Mouse (Mus musculus): ENCODE results near the gene Sh2d1a. TPM values are rescaled to one million over a fixed set of nuclear protein-coding genes. Genes with fewer than 3 reads are reported as not detected.

Gene Sh2d1a
- polyA plus RNA-seq, 1 experiment from 2014 or later = 0.25 TPM

DNA sequence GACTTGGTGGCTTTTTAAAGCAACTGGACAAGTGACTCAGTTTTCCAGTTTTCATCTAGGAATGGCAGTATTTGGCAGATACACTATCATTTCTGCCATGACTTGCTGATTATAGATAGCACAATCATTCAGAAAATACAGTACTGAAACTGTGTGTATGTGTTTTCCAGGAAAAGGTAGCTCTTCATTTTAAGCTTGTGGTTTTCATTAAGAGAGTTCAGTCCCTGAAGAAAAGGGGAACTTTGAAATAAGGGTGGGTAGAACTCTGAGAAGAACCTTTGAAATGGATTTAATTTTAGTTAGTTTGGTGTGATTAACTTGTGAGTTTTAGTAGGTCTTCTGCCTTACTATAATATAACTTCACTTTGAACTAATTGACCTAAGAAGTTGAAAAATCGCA, 42.8 kb downstream of the Sh2d1a start:
- H3K4me3 ChIP-seq (ENCODE audit: low read depth, low read length) = no peak overlapping the region
- 89% methylated on average over 1 of the region's 1 CpGs for WGBS
- no peaks in the 10 kb centered on the region for H3K4me1 ChIP-seq (replicated peaks; ENCODE audit: control insufficient read depth, insufficient read depth)
- H3K27ac ChIP-seq (replicated peaks) = no peak overlapping the region
- no peak for ATAC-seq (ENCODE audit: low FRiP score, low TSS enrichment)
- no peak overlapping the region for H3K9ac ChIP-seq (ENCODE audit: low read length)
- H3K4me2 ChIP-seq (replicated peaks; ENCODE audit: low read depth) = no peak overlapping the region
- no peaks in the 10 kb centered on the region for H3K9me3 ChIP-seq (ENCODE audit: control insufficient read depth, low read length)
- H3K36me3 ChIP-seq (ENCODE audit: control insufficient read depth, insufficient read depth, low read length) = no peaks in the 10 kb centered on the region
- no peak for TF ChIP-seq EP300 (optimal IDR thresholded peaks at IDR 0.05)
- no peak for TF ChIP-seq CTCF (IDR thresholded peaks at IDR 0.05; ENCODE audit: low read depth)
- DNase-seq (ENCODE audit: low spot score) = no peak
- H3K27me3 ChIP-seq (ENCODE audit: control insufficient read depth, insufficient read depth, low read length) = no peaks in the 10 kb centered on the region

DNA sequence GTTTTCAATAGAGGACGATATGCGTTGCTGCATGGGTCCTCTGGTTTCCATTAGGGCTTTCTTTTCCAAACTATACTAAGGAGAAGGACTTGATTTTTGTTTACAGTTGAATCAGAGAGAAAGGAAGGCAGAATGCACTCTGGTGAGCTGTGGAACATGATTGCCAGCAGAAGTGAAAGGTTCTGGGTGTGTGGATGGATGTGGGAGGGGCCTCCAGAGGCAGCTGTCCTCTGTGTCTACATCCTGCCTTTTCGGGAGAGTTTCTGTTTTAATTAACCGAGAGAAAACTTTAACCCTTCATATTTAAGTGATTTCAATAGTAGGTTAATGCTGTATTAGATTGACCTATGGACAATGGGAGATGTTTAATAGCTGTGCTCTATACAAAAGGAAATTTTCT, 46.3 kb downstream of the Sh2d1a start:
- no peak overlapping the region for H3K9ac ChIP-seq (ENCODE audit: low read length)
- no peaks in the 10 kb centered on the region for H3K9me3 ChIP-seq (ENCODE audit: control insufficient read depth, low read length)
- WGBS = 61% methylated on average over 4 of the region's 4 CpGs
- TF ChIP-seq EP300 (optimal IDR thresholded peaks at IDR 0.05) = no peak
- H3K4me1 ChIP-seq (replicated peaks; ENCODE audit: control insufficient read depth, insufficient read depth) = no peaks in the 10 kb centered on the region
- H3K27ac ChIP-seq (replicated peaks) = no peak overlapping the region
- no peak for ATAC-seq (ENCODE audit: low FRiP score, low TSS enrichment)
- no peak for DNase-seq (ENCODE audit: low spot score)
- no peak overlapping the region for H3K4me3 ChIP-seq (ENCODE audit: low read depth, low read length)
- no peaks in the 10 kb centered on the region for H3K36me3 ChIP-seq (ENCODE audit: control insufficient read depth, insufficient read depth, low read length)
- H3K27me3 ChIP-seq (ENCODE audit: control insufficient read depth, insufficient read depth, low read length) = no peaks in the 10 kb centered on the region
- no peak overlapping the region for H3K4me2 ChIP-seq (replicated peaks; ENCODE audit: low read depth)

DNA sequence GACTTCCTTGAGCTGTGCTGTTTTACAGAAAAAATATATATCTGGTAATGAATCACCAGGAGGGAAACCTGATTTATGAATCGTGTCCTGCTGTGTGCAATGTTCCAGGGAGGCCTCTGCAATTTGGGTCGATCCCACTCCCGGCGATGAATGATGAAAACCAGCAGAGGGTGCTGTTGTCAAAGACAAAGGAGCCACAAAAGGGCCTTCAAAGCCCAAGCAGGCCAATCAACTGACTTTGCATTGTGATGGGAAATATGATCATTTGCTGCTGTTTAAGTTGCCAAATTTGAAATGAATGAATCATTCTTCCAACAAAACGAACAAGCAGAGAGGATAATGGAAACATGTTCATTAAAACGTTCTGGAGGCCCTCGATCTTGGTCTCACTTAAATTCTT, 55.0 kb downstream of the Sh2d1a start:
- no peaks in the 10 kb centered on the region for H3K9me3 ChIP-seq (ENCODE audit: control insufficient read depth, low read length)
- DNase-seq (ENCODE audit: low spot score) = peak; percentile 30
- WGBS = 21% methylated on average over 7 of the region's 7 CpGs
- no peak overlapping the region for H3K4me3 ChIP-seq (ENCODE audit: low read depth, low read length)
- H3K27me3 ChIP-seq (ENCODE audit: control insufficient read depth, insufficient read depth, low read length) = no peaks in the 10 kb centered on the region
- no peak for ATAC-seq (ENCODE audit: low FRiP score, low TSS enrichment)
- no peak overlapping the region for H3K9ac ChIP-seq (ENCODE audit: low read length)
- no peak overlapping the region for H3K27ac ChIP-seq (replicated peaks)
- no peak overlapping the region for H3K4me2 ChIP-seq (replicated peaks; ENCODE audit: low read depth)
- no peaks in the 10 kb centered on the region for H3K36me3 ChIP-seq (ENCODE audit: control insufficient read depth, insufficient read depth, low read length)
- TF ChIP-seq CTCF (IDR thresholded peaks at IDR 0.05; ENCODE audit: low read depth) (peak; percentile 80), EP300 (optimal IDR thresholded peaks at IDR 0.05) (no peak)
- no peaks in the 10 kb centered on the region for H3K4me1 ChIP-seq (replicated peaks; ENCODE audit: control insufficient read depth, insufficient read depth)

DNA sequence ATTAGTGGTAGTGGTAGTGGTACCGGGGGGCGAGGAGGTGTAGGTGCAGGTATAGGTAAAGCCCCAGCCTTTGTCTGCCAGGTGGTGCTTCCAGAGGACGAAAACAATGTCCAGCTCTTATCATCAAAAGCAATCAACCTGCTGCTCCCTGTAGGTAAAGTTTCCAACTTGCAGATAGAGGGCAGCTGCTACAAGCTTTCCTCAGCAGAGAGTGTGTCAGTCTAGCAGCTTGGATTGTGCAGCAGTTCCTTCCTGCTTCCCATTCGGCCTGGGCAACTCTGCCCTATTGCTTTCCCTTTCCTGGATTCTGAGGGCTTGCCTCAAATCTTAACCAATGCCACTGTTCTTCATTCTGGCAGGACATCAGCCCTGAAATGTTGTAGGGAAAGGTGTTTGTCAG, 56.4 kb downstream of the Sh2d1a start:
- Histone ChIP-seq H3K9ac (ENCODE audit: low read length) (no peak overlapping the region), H3K4me3 (ENCODE audit: low read depth, low read length) (no peak overlapping the region), H3K4me1 (replicated peaks; ENCODE audit: control insufficient read depth, insufficient read depth) (no peaks in the 10 kb centered on the region), H3K9me3 (ENCODE audit: control insufficient read depth, low read length) (no peaks in the 10 kb centered on the region), H3K4me2 (replicated peaks; ENCODE audit: low read depth) (no peak overlapping the region), H3K27ac (replicated peaks) (no peak overlapping the region), H3K36me3 (ENCODE audit: control insufficient read depth, insufficient read depth, low read length) (no peaks in the 10 kb centered on the region), H3K27me3 (ENCODE audit: control insufficient read depth, insufficient read depth, low read length) (no peaks in the 10 kb centered on the region)
- DNase-seq (ENCODE audit: low spot score) (no peak), ATAC-seq (ENCODE audit: low FRiP score, low TSS enrichment) (no peak)
- WGBS = 59% methylated on average over 4 of the region's 4 CpGs
- no peak for TF ChIP-seq EP300 (optimal IDR thresholded peaks at IDR 0.05)
- peak; percentile 45 for TF ChIP-seq CTCF (IDR thresholded peaks at IDR 0.05; ENCODE audit: low read depth)

Other genes with a start within 250 kb of the Sh2d1a start
- not detected in 2 replicates for gene Tex13c2, start 12.8 kb upstream of the Sh2d1a start, polyA plus RNA-seq (2015; fragmentation: Nextera tagmentation; extraction: Ambion mirVana)